Mouse (Mus musculus): ENCODE measurements around the gene Msrb2. TPM values are rescaled to one million over a fixed set of nuclear protein-coding genes. Genes with fewer than 3 reads are reported as not detected.

Msrb2 gene
- polyA plus RNA-seq (2017; shearing (Covaris generic)), result 10 to 100 TPM in 2 of 3 experiments, 1 to 10 TPM in 1; 7.5 to 24.0 (median 21.0) TPM

GRCm38 (mm10) chr2:19371390-19372158 lies at the start of gene Msrb2:
Msrb2 (plus strand) TSS chr2:19371440.
- peak; percentile 82 for ATAC-seq

- no peak for ATAC-seq
Observed at GRCm38 (mm10) chr2:19322448-19322847, 48.8 kb upstream of the Msrb2 start.

GRCm38 (mm10) chr2:19326376-19326775 lies 44.9 kb upstream of the Msrb2 start:
- ATAC-seq, result no peak

GRCm38 (mm10) chr2:19327811-19328210 lies 43.4 kb upstream of the Msrb2 start:
- no peak for ATAC-seq

- no peak for ATAC-seq
Observed at GRCm38 (mm10) chr2:19343901-19344635, 27.2 kb upstream of the Msrb2 start.

GRCm38 (mm10) chr2:19344636-19345413 lies 26.4 kb upstream of the Msrb2 start:
- ATAC-seq, result peak; percentile 95

GRCm38 (mm10) chr2:19345414-19345964 lies 25.8 kb upstream of the Msrb2 start:
- ATAC-seq, result no peak

- no peak for ATAC-seq
Observed at GRCm38 (mm10) chr2:19348454-19348853, 22.8 kb upstream of the Msrb2 start.

- ATAC-seq, result no peak
Observed at GRCm38 (mm10) chr2:19350167-19350566, 21.1 kb upstream of the Msrb2 start.

GRCm38 (mm10) chr2:19351615-19352253 lies 19.5 kb upstream of the Msrb2 start:
- no peak for ATAC-seq

GRCm38 (mm10) chr2:19353158-19353557 lies 18.1 kb upstream of the Msrb2 start:
- ATAC-seq, result no peak

GRCm38 (mm10) chr2:19362880-19363279 lies 8.4 kb upstream of the Msrb2 start:
- ATAC-seq, result no peak

GRCm38 (mm10) chr2:19366426-19366825 lies 4.8 kb upstream of the Msrb2 start:
- ATAC-seq, result no peak

- no peak for ATAC-seq
Observed at GRCm38 (mm10) chr2:19367114-19367513, 4.1 kb upstream of the Msrb2 start.

- ATAC-seq, result no peak
Observed at GRCm38 (mm10) chr2:19373695-19374094, 2.5 kb downstream of the Msrb2 start.

GRCm38 (mm10) chr2:19380446-19380950 lies 9.3 kb downstream of the Msrb2 start:
- ATAC-seq, result no peak

GRCm38 (mm10) chr2:19380986-19381385 lies 9.7 kb downstream of the Msrb2 start:
- no peak for ATAC-seq

- ATAC-seq, result no peak
Observed at GRCm38 (mm10) chr2:19382206-19382605, 11.0 kb downstream of the Msrb2 start.

GRCm38 (mm10) chr2:19383006-19383405 lies 11.8 kb downstream of the Msrb2 start:
- no peak for ATAC-seq

- ATAC-seq, result no peak
Observed at GRCm38 (mm10) chr2:19385772-19386171, 14.5 kb downstream of the Msrb2 start.

- ATAC-seq, result peak; percentile 99
Observed at GRCm38 (mm10) chr2:19388329-19389103, 17.3 kb downstream of the Msrb2 start.

Data from inflammation-experienced regulatory T-cells, adult 6 months (primary cell).